Mouse (Mus musculus): ENCODE data around the gene Tmub2.
A peak's percentile ranks its signal among the peaks of the same experiment; 100 is the strongest.

The Tmub2 gene

DNA sequence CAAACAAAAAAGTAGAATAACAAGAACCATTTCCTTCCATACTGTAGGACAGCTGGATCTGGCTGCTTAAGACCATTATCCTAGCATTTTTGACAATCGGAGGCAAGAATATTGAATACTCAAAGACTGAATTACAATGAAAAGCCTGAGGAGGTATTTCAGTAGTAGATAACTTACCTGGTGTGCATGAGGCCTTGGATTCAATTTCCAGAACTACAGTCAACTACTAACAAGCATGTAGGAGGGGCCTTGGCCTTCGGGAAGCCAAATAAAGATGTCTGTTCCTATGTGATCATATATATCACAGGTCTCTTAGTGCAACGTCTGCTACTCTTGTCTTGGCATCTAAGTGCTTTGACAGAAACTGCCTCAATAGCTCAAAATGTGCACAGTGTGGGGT is 45.3 kb downstream of the Tmub2 start:
- no peak for DNase-seq

GRCm38 (mm10) chr11:102331806-102332205 is 47.1 kb downstream of the Tmub2 start:
- no peak for DNase-seq

DNA sequence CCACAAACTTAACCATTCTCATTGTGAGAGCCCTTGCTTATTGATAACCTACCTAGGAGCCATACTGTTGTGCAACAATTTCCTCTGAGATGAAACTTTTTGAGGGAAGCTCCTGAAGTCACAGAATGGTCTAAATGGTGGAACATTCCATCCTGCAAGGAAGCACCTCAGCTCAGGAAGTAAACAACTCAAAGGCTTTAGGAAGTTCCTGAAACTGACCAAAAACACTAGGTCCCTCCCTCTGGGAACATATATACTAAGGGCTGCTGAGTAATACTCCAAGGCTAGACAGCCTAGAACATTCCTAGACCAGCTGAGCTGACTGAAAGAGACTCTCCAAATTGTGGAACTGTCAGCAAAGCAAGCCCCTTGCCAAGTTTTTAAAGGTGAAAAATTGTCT is 48.3 kb downstream of the Tmub2 start:
- DNase-seq, result no peak

DNA sequence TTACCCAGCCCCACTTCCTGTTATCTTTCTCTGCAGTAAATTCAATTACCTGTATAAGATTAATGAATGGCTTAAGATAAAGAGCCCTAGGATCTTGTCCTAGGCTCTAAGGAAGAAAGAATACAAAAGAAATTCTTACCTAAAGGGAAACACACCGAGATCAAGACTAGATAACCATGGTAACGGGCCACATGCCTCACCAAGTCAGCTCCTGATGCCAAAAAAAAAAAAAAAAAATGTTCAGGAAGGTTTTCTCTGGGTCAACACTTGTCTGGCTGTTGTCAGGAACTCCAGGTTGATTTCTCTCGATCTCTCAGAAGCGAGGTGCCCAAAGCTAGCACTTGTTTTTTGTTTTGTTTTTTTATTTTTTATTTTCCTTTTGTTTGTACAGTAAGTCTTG is 49.3 kb downstream of the Tmub2 start:
- DNase-seq, result no peak

- DNase-seq, result no peak
Measured at GRCm38 (mm10) chr11:102334973-102335700, 50.4 kb downstream of the Tmub2 start.

DNA sequence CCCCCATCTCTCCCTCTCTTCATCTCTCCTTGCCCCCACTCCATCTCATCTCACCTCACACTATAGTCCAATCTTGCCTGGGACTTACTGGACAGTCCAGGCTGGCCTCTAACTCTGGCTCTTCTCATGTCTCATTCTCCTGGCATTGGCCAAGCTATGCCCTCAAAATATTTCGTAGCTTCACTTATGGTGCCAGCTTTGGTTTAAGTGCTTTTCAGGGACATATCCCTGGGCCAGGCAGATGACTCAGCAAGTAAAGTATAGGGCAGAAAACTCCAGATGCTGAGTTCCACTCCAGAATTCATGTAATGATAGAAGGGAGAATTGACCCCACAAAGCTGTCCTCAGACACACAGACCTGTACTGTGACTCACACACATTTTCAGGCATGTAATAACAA is 51.5 kb downstream of the Tmub2 start:
- no peak for DNase-seq

DNA sequence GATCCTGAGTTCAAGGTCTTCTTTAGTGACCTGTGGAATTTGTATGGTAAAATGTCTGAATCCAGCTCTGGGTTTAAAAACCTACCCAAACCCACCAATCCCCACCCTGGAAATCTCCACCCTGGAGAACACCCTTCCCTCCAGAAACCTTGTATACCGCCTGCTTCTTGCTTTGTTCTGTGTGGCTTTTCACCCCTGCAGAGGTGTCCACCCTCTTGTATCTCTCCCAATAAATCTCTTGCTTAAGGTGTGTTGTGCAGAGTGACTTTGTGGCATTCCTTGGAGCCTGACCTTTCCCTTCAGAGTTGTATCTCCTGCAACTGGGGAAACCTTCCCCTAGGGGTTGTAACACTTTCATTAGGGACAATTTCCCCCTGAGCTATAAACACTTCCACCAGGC is 53.2 kb downstream of the Tmub2 start:
- no peak for DNase-seq

DNA sequence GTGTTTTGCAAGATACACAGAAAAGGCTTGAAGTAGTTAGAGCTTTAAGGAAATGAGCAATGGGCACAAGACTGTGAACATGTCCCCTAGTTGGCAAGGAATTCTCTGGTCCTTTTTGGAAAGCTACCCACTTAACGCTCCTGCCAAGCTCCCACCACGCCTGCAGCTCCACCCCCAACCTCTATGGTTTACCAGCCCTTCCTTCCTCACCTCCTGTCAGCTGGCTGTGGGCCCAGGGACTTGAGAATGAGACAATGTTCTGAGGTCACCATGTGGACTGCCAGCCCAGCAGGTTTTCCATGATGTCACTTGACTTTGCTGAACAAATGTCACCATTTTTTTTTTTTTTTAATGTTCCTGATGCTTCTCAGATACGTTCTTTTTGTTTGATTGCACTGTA is 53.8 kb downstream of the Tmub2 start:
- DNase-seq, result peak in 1 of 2 experiments; percentile 26
